Mouse (Mus musculus) spleen, adult 2 months (tissue): ENCODE data around the gene Plin3. TPM values are rescaled to one million over a fixed set of nuclear protein-coding genes. Genes with fewer than 3 reads are reported as not detected.

ENCODE experiments used
- DNase-seq, 2 experiments: peaks; one replicate each; pipeline versions ENCODE4 v3.0.0 to v3.0.0-alpha.2; 2012 to 2021; ENCODE audit warnings: low spot score in 2 of 2, low read depth in 1 of 2
- H3K27ac ChIP-seq: fragments of 200-500 bp; 2 replicates; pipeline ENCODE4 v1.5.1; 2012; ENCODE audit warnings: low read length, inconsistent platforms; ENCODE audit not compliant: insufficient read depth
- H3K27me3 ChIP-seq: fragments of 200-500 bp; 2 replicates; pipeline ENCODE4 v1.6.1; 2012; ENCODE audit warnings: mild to moderate bottlenecking, moderate library complexity, low read length, inconsistent platforms; ENCODE audit not compliant: control insufficient read depth, insufficient read depth
- H3K36me3 ChIP-seq: fragments of 200-500 bp; 2 replicates; pipeline ENCODE4 v1.6.1; 2012; ENCODE audit warnings: mild to moderate bottlenecking, low read length, inconsistent platforms; ENCODE audit not compliant: control insufficient read depth, insufficient read depth
- H3K4me1 ChIP-seq: fragments of 200-500 bp; 2 replicates; pipeline ENCODE4 v1.6.1; 2011; ENCODE audit warnings: inconsistent platforms; ENCODE audit not compliant: control insufficient read depth, insufficient read depth, insufficient read length
- H3K4me3 ChIP-seq: fragments of 200-500 bp; 2 replicates; pipeline ENCODE4 v1.5.1; 2011; ENCODE audit warnings: mild to moderate bottlenecking, inconsistent platforms; ENCODE audit not compliant: insufficient read depth, insufficient read length; ENCODE audit errors: extremely low read depth
- CTCF ChIP-seq: fragments of 200-500 bp; IDR thresholded peaks from 2 replicates; pipeline ENCODE4 v1.5.1; 2011; ENCODE audit warnings: mild to moderate bottlenecking, inconsistent platforms; ENCODE audit not compliant: insufficient read depth, insufficient read length, insufficient replicate concordance; ENCODE audit errors: extremely low read depth
- POLR2A ChIP-seq: fragments of 200-500 bp; IDR thresholded peaks from 2 replicates; pipeline ENCODE4 v1.6.1; 2011; ENCODE audit warnings: low read depth, low read length, inconsistent platforms
- WGBS: fragments of 180-500 bp; shearing (Covaris S2); methylation state at CpG from one replicate; pipeline ENCODE4 v1.1.7; 2018; 5-methylcytosine and 5-hydroxymethylcytosine counted together
- polyA plus RNA-seq: library from polyadenylated mRNA; depleted of rRNA; stranded (reverse); fragments of >200 nt; gene quantifications from 2 replicates; pipeline ENCODE4 v1.2.3, GENCODE M21; 2012; rRNA removed

The Plin3 gene
- polyA plus RNA-seq, 1 experiment, result 13.4 TPM

DNA sequence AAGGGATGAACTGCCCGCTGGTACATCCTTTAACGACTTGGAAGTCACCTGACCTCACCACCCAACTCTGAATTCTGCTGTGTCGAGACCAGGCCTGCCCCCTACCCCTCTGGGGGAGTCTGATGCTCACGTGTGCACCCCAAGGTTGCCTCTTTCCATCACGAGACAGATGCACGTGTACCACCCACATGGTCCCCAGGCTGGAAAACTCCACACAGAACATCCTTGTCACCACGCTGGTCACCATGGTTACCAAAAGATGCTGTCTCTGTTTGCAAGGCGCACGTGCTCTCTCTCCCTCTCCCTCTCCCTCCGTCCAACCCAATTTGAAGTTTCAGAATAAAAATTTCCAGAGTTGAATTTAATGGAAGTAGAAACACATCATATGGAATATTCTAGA, 62.7 kb downstream of the Plin3 start:
- H3K27me3 ChIP-seq, result no peaks in the 10 kb centered on the region
- WGBS, result 73% methylated on average over 10 of the region's 10 CpGs
- no peak for TF ChIP-seq CTCF
- TF ChIP-seq POLR2A, result no peak
- no peak overlapping the region for H3K4me3 ChIP-seq
- DNase-seq, result no peak
- no peaks in the 10 kb centered on the region for H3K36me3 ChIP-seq
- no peak overlapping the region for H3K27ac ChIP-seq
- H3K4me1 ChIP-seq, result no peaks in the 10 kb centered on the region

Other genes with a start within 250 kb of the Plin3 start
- 45.3 and 56.4 TPM in 2 replicates for gene Ubxn6, start 217.8 kb downstream of the Plin3 start, polyA plus RNA-seq
- 42.3 and 52.3 TPM in 2 replicates for gene Hdgfl2, start 213.2 kb downstream of the Plin3 start, polyA plus RNA-seq
- gene Plin4, start 183.1 kb downstream of the Plin3 start, polyA plus RNA-seq, result 2.3 and 3.0 TPM in 2 replicates
- gene Plin5, start 175.3 kb downstream of the Plin3 start, polyA plus RNA-seq, result 0.30 and 0.36 TPM in 2 replicates
- gene Lrg1, start 170.9 kb downstream of the Plin3 start, polyA plus RNA-seq, result 56.0 and 79.2 TPM in 2 replicates
- gene Sema6b, start 152.5 kb downstream of the Plin3 start, polyA plus RNA-seq, result 9.1 and 11.8 TPM in 2 replicates
- gene Tnfaip8l1, start 130.4 kb downstream of the Plin3 start, polyA plus RNA-seq, result 6.6 and 7.3 TPM in 2 replicates
- gene Mydgf, start 109.0 kb downstream of the Plin3 start, polyA plus RNA-seq, result 27.5 and 36.4 TPM in 2 replicates
- 34.4 and 46.4 TPM in 2 replicates for gene Dpp9, start 74.0 kb downstream of the Plin3 start, polyA plus RNA-seq
- 21.1 and 29.0 TPM in 2 replicates for gene Fem1a, start 36.1 kb downstream of the Plin3 start, polyA plus RNA-seq
- gene Ticam1, start 16.1 kb downstream of the Plin3 start, polyA plus RNA-seq, result 20.5 and 21.6 TPM in 2 replicates
- gene Arrdc5, start 7.4 kb upstream of the Plin3 start, polyA plus RNA-seq, result 0.12 TPM in 1 of 2 replicates, not detected in the other
- gene Uhrf1, start 10.4 kb upstream of the Plin3 start, polyA plus RNA-seq, result 16.5 and 23.9 TPM in 2 replicates
- gene Kdm4b, start 33.2 kb upstream of the Plin3 start, polyA plus RNA-seq, result 37.1 and 46.7 TPM in 2 replicates
- gene Ptprs, start 183.6 kb upstream of the Plin3 start, polyA plus RNA-seq, result 57.5 and 69.4 TPM in 2 replicates
- gene Znrf4, start 219.6 kb upstream of the Plin3 start, polyA plus RNA-seq, result not detected in 2 replicates